Mouse (Mus musculus) liver, postnatal 0 days (tissue): Measurements from ENCODE around the gene Pate4.

ENCODE experiments used
- CTCF ChIP-seq: sonication (generic); IDR thresholded peaks from 2 replicates; pipeline ENCODE4 v1.5.1; 2016; ENCODE audit warnings: antibody characterized with exemption, low read depth
- EP300 ChIP-seq: IDR thresholded peaks from 2 replicates; pipeline ENCODE4 v1.6.1; 2016; ENCODE audit warnings: antibody characterized with exemption, low read depth, mild to moderate bottlenecking

DNA sequence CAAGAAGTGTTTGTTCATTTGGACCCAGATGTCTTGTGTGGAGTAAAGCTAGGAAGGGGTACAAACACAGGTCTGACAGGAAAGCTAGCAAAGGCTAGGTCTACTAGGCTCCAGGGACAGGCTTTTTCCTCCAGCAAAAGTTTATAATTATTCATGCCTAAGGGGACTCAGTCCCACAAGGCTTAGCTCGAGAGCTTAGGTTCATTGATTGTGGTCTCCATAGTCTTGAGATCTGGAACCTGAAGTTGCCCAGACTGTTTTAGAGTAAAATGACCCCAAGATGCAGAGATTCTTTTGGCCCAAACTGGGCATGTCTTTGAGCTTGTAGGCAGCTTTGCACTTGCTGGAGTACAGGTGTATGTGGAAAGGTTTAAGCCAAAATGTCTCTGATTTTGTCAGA, 36.4 kb upstream of the Pate4 start, which contains the start of gene Pate3:
- TF ChIP-seq CTCF (no peak), EP300 (no peak)
